Mouse (Mus musculus) spleen, adult 10 weeks (tissue): ENCODE measurements around the gene Rangap1. TPM values are rescaled to one million over a fixed set of nuclear protein-coding genes. Genes with fewer than 3 reads are reported as not detected.

Experiments used
- polyA plus RNA-seq: library from polyadenylated mRNA; stranded (reverse); fragments of 350-450 nt; fragmentation: Illumina TruSeq; extraction: RNeasy Lipid Tissue Mini Kit (QIAGEN cat#74804); gene quantifications from one replicate; pipeline ENCODE4 v1.2.3, GENCODE M21; 2015; ENCODE audit warnings: low replicate concordance; ENCODE audit not compliant: insufficient read depth

Gene Rangap1
- polyA plus RNA-seq = 39.4 TPM

GRCm38 (mm10) chr15:81744992-81745600 lies at the start of gene Rangap1, which contains the start of gene Zc3h7b:
Rangap1 (minus strand) TSS chr15:81745530.
Zc3h7b (plus strand) TSS chr15:81745057.

GRCm38 (mm10) chr15:81697175-81697574 lies 48.2 kb downstream of the Rangap1 start, which contains the start of gene Chadl:
Chadl (minus strand) TSS chr15:81697287.

GRCm38 (mm10) chr15:81663697-81664561 lies 81.4 kb downstream of the Rangap1 start, which contains the start of gene L3mbtl2:
L3mbtl2 (plus strand) TSS chr15:81663889.

Other genes starting within 250 kb of the Rangap1 start
- gene Ep300, start 160.2 kb downstream of the Rangap1 start, polyA plus RNA-seq = 110 TPM
- gene L3mbtl2, start 81.6 kb downstream of the Rangap1 start, polyA plus RNA-seq = 15.6 TPM
- 0.30 TPM for gene Chadl, start 48.2 kb downstream of the Rangap1 start, polyA plus RNA-seq
- 22.6 TPM for gene Zc3h7b, start 473 bp downstream of the Rangap1 start, polyA plus RNA-seq
- 46.9 TPM for gene Tef, start 56.9 kb upstream of the Rangap1 start, polyA plus RNA-seq
- 19.5 TPM for gene Tob2, start 113.3 kb upstream of the Rangap1 start, polyA plus RNA-seq
- 84.3 TPM for gene Phf5a, start 126.4 kb upstream of the Rangap1 start, polyA plus RNA-seq
- gene Aco2, start 126.8 kb upstream of the Rangap1 start, polyA plus RNA-seq = 69.1 TPM
- 7.3 TPM for gene Polr3h, start 180.7 kb upstream of the Rangap1 start, polyA plus RNA-seq
- gene Csdc2, start 191.2 kb upstream of the Rangap1 start, polyA plus RNA-seq = 1.7 TPM
- 8.7 TPM for gene Pmm1, start 215.4 kb upstream of the Rangap1 start, polyA plus RNA-seq
- not detected for gene 1700029P11Rik, start 235.0 kb upstream of the Rangap1 start, polyA plus RNA-seq
- gene Xrcc6, start 242.3 kb upstream of the Rangap1 start, polyA plus RNA-seq = 51.6 TPM